Comparison of ENCODE assay signal across 12 mouse cellular contexts in the genomic region with DNA sequence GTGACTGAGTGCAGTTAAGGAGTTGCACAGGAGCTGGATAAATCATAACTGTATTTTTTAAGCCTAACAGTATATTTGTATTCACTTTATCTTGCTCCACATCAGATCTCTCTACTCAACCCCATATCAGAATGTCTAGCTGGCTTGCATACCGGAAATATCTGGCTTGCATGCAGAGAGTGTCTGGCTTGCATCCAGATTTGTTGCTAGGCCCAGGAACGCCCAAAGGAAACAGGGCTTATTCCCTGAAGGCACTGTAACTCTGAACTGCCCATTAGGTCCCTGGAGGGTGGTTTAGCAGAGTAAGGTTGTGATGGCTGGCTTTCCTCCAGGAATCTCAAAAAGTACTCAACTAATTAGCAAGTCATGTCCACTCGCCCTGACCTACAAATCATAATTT.
DNase-seq lines count a peak whose midpoint lies in the region; ATAC-seq and TF ChIP-seq lines count a peak whose summit lies in the region.
"Had no signal": no experiment of that assay in that cellular context is flagged by ENCODE, and none has a peak within 500 bp of the region (broad histone marks: within the 10 kb centered on the region; RNA-seq: fewer than 3 reads in every experiment).

No protein-coding gene starts in this region.

- no peaks in the 10 kb centered on the region for H3K27me3 ChIP-seq in forebrain, embryonic 14.5 days (replicated peaks; ENCODE audit: control insufficient read depth, insufficient read depth, low read length)
- H3K27me3 ChIP-seq in forebrain, postnatal 0 days (ENCODE audit: insufficient read depth, low read length): no peaks in the 10 kb centered on the region
- H3K27me3 ChIP-seq: CH12.LX; embryonic facial prominence, embryonic 12.5 days; heart, embryonic 15.5 days; limb, embryonic 12.5 days had no signal

- no peaks in the 10 kb centered on the region for H3K9me3 ChIP-seq in forebrain, embryonic 14.5 days (replicated peaks; ENCODE audit: control insufficient read depth, low read length)
- H3K9me3 ChIP-seq in forebrain, postnatal 0 days (ENCODE audit: low read length): no peaks in the 10 kb centered on the region
- H3K9me3 ChIP-seq: embryonic facial prominence, embryonic 12.5 days; heart, embryonic 15.5 days; limb, embryonic 12.5 days had no signal

- no peak overlapping the region for H3K9ac ChIP-seq in forebrain, embryonic 14.5 days (ENCODE audit: low read length)
- no peak overlapping the region for H3K9ac ChIP-seq in forebrain, postnatal 0 days
- H3K9ac ChIP-seq: embryonic facial prominence, embryonic 12.5 days; heart, embryonic 15.5 days; limb, embryonic 12.5 days had no signal

- H3K4me1 ChIP-seq in forebrain, embryonic 14.5 days (ENCODE audit: control insufficient read depth, insufficient read depth, low read length): no peaks in the 10 kb centered on the region
- H3K4me1 ChIP-seq in forebrain, postnatal 0 days (ENCODE audit: insufficient read depth): no peaks in the 10 kb centered on the region
- H3K4me1 ChIP-seq: embryonic facial prominence, embryonic 12.5 days; limb, embryonic 12.5 days had no signal

- no peak overlapping the region for H3K4me2 ChIP-seq in forebrain, embryonic 14.5 days (ENCODE audit: low read length)
- no peak overlapping the region for H3K4me2 ChIP-seq in forebrain, postnatal 0 days (ENCODE audit: low read depth)
- H3K4me2 ChIP-seq: embryonic facial prominence, embryonic 12.5 days; heart, embryonic 15.5 days; limb, embryonic 12.5 days had no signal

- ATAC-seq in forebrain, embryonic 14.5 days: no peak
- no peak for ATAC-seq in forebrain, postnatal 0 days
- ATAC-seq in hematopoietic stem cell, adult 5-6 weeks (replicated peaks in 1 of 2; ENCODE audit: insufficient read depth in 1 of 2, low FRiP score in 2 of 2, low TSS enrichment in 1 of 2, low read depth in 1 of 2, poor library complexity in 2 of 2, severe bottlenecking in 2 of 2): peak; percentile 32 to 53; a peak in 2 of 4 replicates

- H3K4me3 ChIP-seq in forebrain, embryonic 14.5 days (ENCODE audit: low read depth, low read length): no peak overlapping the region
- H3K4me3 ChIP-seq in forebrain, postnatal 0 days (ENCODE audit: low read depth, low read length): no peak overlapping the region
- H3K4me3 ChIP-seq: embryonic facial prominence, embryonic 12.5 days; heart, embryonic 15.5 days; limb, embryonic 12.5 days had no signal

- H3K27ac ChIP-seq in forebrain, embryonic 14.5 days (ENCODE audit: low read depth, low read length): no peak overlapping the region
- no peak overlapping the region for H3K27ac ChIP-seq in forebrain, postnatal 0 days (ENCODE audit: low read depth, low read length)
- H3K27ac ChIP-seq: embryonic facial prominence, embryonic 12.5 days; heart, embryonic 15.5 days; limb, embryonic 12.5 days had no signal

- 67% methylated on average over 3 of the region's 3 CpGs for WGBS in forebrain, embryonic 14.5 days
- WGBS in forebrain, postnatal 0 days: 47% methylated on average over 3 of the region's 3 CpGs

- H3K36me3 ChIP-seq in forebrain, embryonic 14.5 days (ENCODE audit: control insufficient read depth, insufficient read depth, low read length): no peaks in the 10 kb centered on the region
- H3K36me3 ChIP-seq in forebrain, postnatal 0 days (ENCODE audit: insufficient read depth): no peaks in the 10 kb centered on the region
- H3K36me3 ChIP-seq: embryonic facial prominence, embryonic 12.5 days; heart, embryonic 15.5 days; limb, embryonic 12.5 days had no signal

- DNase-seq in forebrain, embryonic 14.5 days (ENCODE audit: low spot score): peak; percentile 36
- no peak for DNase-seq in forebrain, postnatal 0 days
- DNase-seq in 416B (ENCODE audit: low read depth): peak; percentile 88
- peak; percentile 43 to 53 for DNase-seq in kidney, postnatal 4 days
- DNase-seq in c-Kit-positive CD71-positive TER-119-positive erythroid progenitor cells, embryonic 14.5 days (ENCODE audit: low spot score): no peak
- no peak for DNase-seq in embryo, embryonic 10.5 days (ENCODE audit: low spot score)
- DNase-seq in spleen, postnatal 10 days (ENCODE audit: low spot score in 2 of 2): no peak

- no peak for TF ChIP-seq CTCF in forebrain, postnatal 0 days (IDR thresholded peaks at IDR 0.05; ENCODE audit: low read depth)

Comparison
In these comparisons a context has a peak if more than half of its experiments do, and no peak if none do; other contexts are left out.
1. DNase-seq: peak in forebrain, embryonic 14.5 days (single experiment), 416B (single experiment) and kidney, postnatal 4 days (2 of 2); none in forebrain, postnatal 0 days (single experiment), c-Kit-positive CD71-positive TER-119-positive erythroid progenitor cells, embryonic 14.5 days (single experiment), embryo, embryonic 10.5 days (single experiment) and spleen, postnatal 10 days (0 of 2).
2. ATAC-seq: peak in hematopoietic stem cell, adult 5-6 weeks (2 of 2); none in forebrain, embryonic 14.5 days (single experiment) and forebrain, postnatal 0 days (single experiment).